Mouse (Mus musculus) ES-E14 (cell line): Measurements from ENCODE around the gene Vps9d1.
"Not testable (repeated sequence)": the region's sequence is repeated elsewhere in the genome, so short reads cannot be mapped to it uniquely, and the experiment has no call there.

ENCODE experiments used
- MAFK ChIP-seq: IDR thresholded peaks from 2 replicates; pipeline ENCODE4 v1.6.1; 2014; ENCODE audit warnings: mild to moderate bottlenecking, low read depth, low read length, inconsistent platforms; ENCODE audit not compliant: insufficient read depth
- ZNF384 ChIP-seq: IDR thresholded peaks from 2 replicates; pipeline ENCODE4 v1.6.1; 2012; ENCODE audit warnings: low read depth, low read length, inconsistent platforms

DNA sequence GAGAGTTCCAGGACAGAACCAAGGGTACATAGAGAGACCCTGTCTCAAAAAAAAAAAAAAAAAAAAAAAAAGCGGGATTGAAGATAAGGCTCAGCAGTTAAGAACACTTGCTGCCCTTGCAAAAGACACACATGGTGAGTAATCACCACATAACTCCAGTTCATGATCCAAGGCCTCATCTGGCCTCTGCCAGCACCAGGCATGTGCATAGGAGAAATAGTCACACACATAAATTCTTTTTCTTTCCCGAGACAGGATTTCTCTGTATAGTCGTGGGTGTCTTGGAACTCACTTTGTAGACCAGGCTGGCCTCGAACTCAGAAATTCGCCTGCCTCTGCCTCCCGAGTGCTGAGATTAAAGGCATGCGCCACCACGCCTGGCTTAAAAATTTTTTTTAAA is 3.4 kb upstream of the Vps9d1 start:
- not testable (repeated sequence) for TF ChIP-seq ZNF384, MAFK
